Mouse (Mus musculus): ENCODE results near the gene Gm3448. TPM values are rescaled to one million over a fixed set of nuclear protein-coding genes. Genes with fewer than 3 reads are reported as not detected.
A peak's percentile ranks its signal among the peaks of the same experiment; 100 is the strongest.
"Not testable (repeated sequence)": the region's sequence is repeated elsewhere in the genome, so short reads cannot be mapped to it uniquely, and the experiment has no call there.

The Gm3448 gene
- total RNA-seq (2017) = 12.9 and 14.3 TPM in 2 replicates

GRCm38 (mm10) chr17:15041175-15041729, at the start of gene Gm3448, which contains the start of the genes Ermard and Tcte3:
TSS of gene Gm3448 (minus strand) at chr17:15041537.
TSS of gene Ermard (plus strand) at chr17:15041208.
TSS of gene Tcte3 (minus strand) at chr17:15041488.
- ATAC-seq (ENCODE audit: extremely low read depth, insufficient number of reproducible peaks, low FRiP score, poor library complexity, severe bottlenecking) = peak; percentile 96

GRCm38 (mm10) chr17:15088591-15089001, 47.3 kb upstream of the Gm3448 start:
- no peak for ATAC-seq (ENCODE audit: extremely low read depth, insufficient number of reproducible peaks, low FRiP score, poor library complexity, severe bottlenecking)

GRCm38 (mm10) chr17:15088166-15088565, 46.8 kb upstream of the Gm3448 start:
- no peak for ATAC-seq (ENCODE audit: extremely low read depth, insufficient number of reproducible peaks, low FRiP score, poor library complexity, severe bottlenecking)

GRCm38 (mm10) chr17:15085006-15085405, 43.7 kb upstream of the Gm3448 start:
- no peak for ATAC-seq (ENCODE audit: extremely low read depth, insufficient number of reproducible peaks, low FRiP score, poor library complexity, severe bottlenecking)

- no peak for ATAC-seq (ENCODE audit: extremely low read depth, insufficient number of reproducible peaks, low FRiP score, poor library complexity, severe bottlenecking)
These were observed 43.0 kb upstream of the Gm3448 start for GRCm38 (mm10) chr17:15084226-15084848.

- ATAC-seq (ENCODE audit: extremely low read depth, insufficient number of reproducible peaks, low FRiP score, poor library complexity, severe bottlenecking) = no peak
These were observed 36.2 kb upstream of the Gm3448 start for GRCm38 (mm10) chr17:15077536-15077935.

GRCm38 (mm10) chr17:15075033-15075432, 33.7 kb upstream of the Gm3448 start:
- no peak for ATAC-seq (ENCODE audit: extremely low read depth, insufficient number of reproducible peaks, low FRiP score, poor library complexity, severe bottlenecking)

- no peak for ATAC-seq (ENCODE audit: extremely low read depth, insufficient number of reproducible peaks, low FRiP score, poor library complexity, severe bottlenecking)
These were observed 30.9 kb upstream of the Gm3448 start for GRCm38 (mm10) chr17:15072211-15072610.

GRCm38 (mm10) chr17:15069124-15069523, 27.8 kb upstream of the Gm3448 start:
- no peak for ATAC-seq (ENCODE audit: extremely low read depth, insufficient number of reproducible peaks, low FRiP score, poor library complexity, severe bottlenecking)

- no peak for ATAC-seq (ENCODE audit: extremely low read depth, insufficient number of reproducible peaks, low FRiP score, poor library complexity, severe bottlenecking)
These were observed 26.9 kb upstream of the Gm3448 start for GRCm38 (mm10) chr17:15068040-15068792.

GRCm38 (mm10) chr17:15066911-15067310, 25.6 kb upstream of the Gm3448 start:
- ATAC-seq (ENCODE audit: extremely low read depth, insufficient number of reproducible peaks, low FRiP score, poor library complexity, severe bottlenecking) = no peak

GRCm38 (mm10) chr17:15066066-15066465, 24.7 kb upstream of the Gm3448 start:
- ATAC-seq (ENCODE audit: extremely low read depth, insufficient number of reproducible peaks, low FRiP score, poor library complexity, severe bottlenecking) = no peak

GRCm38 (mm10) chr17:15065391-15066024, 24.2 kb upstream of the Gm3448 start:
- ATAC-seq (ENCODE audit: extremely low read depth, insufficient number of reproducible peaks, low FRiP score, poor library complexity, severe bottlenecking) = no peak

- no peak for ATAC-seq (ENCODE audit: extremely low read depth, insufficient number of reproducible peaks, low FRiP score, poor library complexity, severe bottlenecking)
These were observed 19.0 kb upstream of the Gm3448 start for GRCm38 (mm10) chr17:15060356-15060755.

- ATAC-seq (ENCODE audit: extremely low read depth, insufficient number of reproducible peaks, low FRiP score, poor library complexity, severe bottlenecking) = no peak
These were observed 18.3 kb upstream of the Gm3448 start for GRCm38 (mm10) chr17:15059646-15060045.

- ATAC-seq (ENCODE audit: extremely low read depth, insufficient number of reproducible peaks, low FRiP score, poor library complexity, severe bottlenecking) = no peak
These were observed 16.8 kb upstream of the Gm3448 start for GRCm38 (mm10) chr17:15058161-15058591.

GRCm38 (mm10) chr17:15055925-15056324, 14.6 kb upstream of the Gm3448 start:
- no peak for ATAC-seq (ENCODE audit: extremely low read depth, insufficient number of reproducible peaks, low FRiP score, poor library complexity, severe bottlenecking)

GRCm38 (mm10) chr17:15053829-15054200, 12.5 kb upstream of the Gm3448 start:
- ATAC-seq (ENCODE audit: extremely low read depth, insufficient number of reproducible peaks, low FRiP score, poor library complexity, severe bottlenecking) = not testable (repeated sequence)

- not testable (repeated sequence) for ATAC-seq (ENCODE audit: extremely low read depth, insufficient number of reproducible peaks, low FRiP score, poor library complexity, severe bottlenecking)
These were observed 12.0 kb upstream of the Gm3448 start for GRCm38 (mm10) chr17:15053183-15053828.

Data from neutrophil, adult 5-6 weeks (primary cell).